Mouse (Mus musculus) kidney, postnatal 4 days (tissue): Measurements from ENCODE around the gene Elf4.

Experiments used
- DNase-seq, 2 experiments: peaks; one replicate each; pipeline ENCODE4 v3.0.0; 2021; ENCODE audit warnings: mixed read lengths in 2 of 2

Elf4 gene

GRCm38 (mm10) chrX:48365836-48366577 lies 96.9 kb downstream of the Elf4 start:
- peak; percentile 14 to 41 for DNase-seq
